Mouse (Mus musculus) layer of hippocampus, postnatal 14 days (tissue): Measurements from ENCODE around the gene Sgip1. TPM values are rescaled to one million over a fixed set of nuclear protein-coding genes. Genes with fewer than 3 reads are reported as not detected.

Experiments used
- DNase-seq, 2 experiments: peaks; one replicate each; pipeline ENCODE4 v3.0.0; 2021 to 2022; ENCODE audit warnings: low spot score in 2 of 2, mixed read lengths in 1 of 2
- total RNA-seq, 2 experiments: library from RNA; stranded (reverse); gene quantifications; 2 replicates each; pipeline ENCODE4 v1.2.3; 2021

Sgip1 gene
- total RNA-seq, 2 experiments from 2014 or later: 277 to 311 TPM

GRCm38 (mm10) chr4:102773841-102774240 is 32.7 kb downstream of the Sgip1 start:
- no peak for DNase-seq

GRCm38 (mm10) chr4:102774549-102774948 is 33.5 kb downstream of the Sgip1 start:
- no peak for DNase-seq

GRCm38 (mm10) chr4:102775596-102776270 is 34.6 kb downstream of the Sgip1 start:
- DNase-seq: no peak

- no peak for DNase-seq
Observed at GRCm38 (mm10) chr4:102779902-102780301, 38.8 kb downstream of the Sgip1 start.

- DNase-seq: peak; percentile 52 to 81
Observed at GRCm38 (mm10) chr4:102783063-102783748, 42.1 kb downstream of the Sgip1 start.

GRCm38 (mm10) chr4:102785158-102785557 is 44.1 kb downstream of the Sgip1 start:
- DNase-seq: no peak

GRCm38 (mm10) chr4:102792100-102792790 is 51.1 kb downstream of the Sgip1 start:
- DNase-seq: no peak

GRCm38 (mm10) chr4:102801471-102801870 is 60.4 kb downstream of the Sgip1 start:
- no peak for DNase-seq

- DNase-seq: no peak
Observed at GRCm38 (mm10) chr4:102801936-102802335, 60.8 kb downstream of the Sgip1 start.

- DNase-seq: no peak
Observed at GRCm38 (mm10) chr4:102804611-102805010, 63.5 kb downstream of the Sgip1 start.

- no peak for DNase-seq
Observed at GRCm38 (mm10) chr4:102806987-102807386, 65.9 kb downstream of the Sgip1 start.

- DNase-seq: no peak
Observed at GRCm38 (mm10) chr4:102808258-102808657, 67.2 kb downstream of the Sgip1 start.

GRCm38 (mm10) chr4:102809296-102809695 is 68.2 kb downstream of the Sgip1 start:
- no peak for DNase-seq

- DNase-seq: no peak
Observed at GRCm38 (mm10) chr4:102810277-102810676, 69.2 kb downstream of the Sgip1 start.

GRCm38 (mm10) chr4:102811007-102811805 is 70.1 kb downstream of the Sgip1 start:
- no peak for DNase-seq

GRCm38 (mm10) chr4:102813346-102813745 is 72.2 kb downstream of the Sgip1 start:
- no peak for DNase-seq

- no peak for DNase-seq
Observed at GRCm38 (mm10) chr4:102821786-102822185, 80.7 kb downstream of the Sgip1 start.

GRCm38 (mm10) chr4:102824494-102824893 is 83.4 kb downstream of the Sgip1 start:
- DNase-seq: no peak

- DNase-seq: no peak
Observed at GRCm38 (mm10) chr4:102826159-102826558, 85.1 kb downstream of the Sgip1 start.

GRCm38 (mm10) chr4:102828518-102828917 is 87.4 kb downstream of the Sgip1 start:
- DNase-seq: no peak

- DNase-seq: no peak
Observed at GRCm38 (mm10) chr4:102833191-102833590, 92.1 kb downstream of the Sgip1 start.
